Mouse (Mus musculus) kidney, adult 2 months (tissue): ENCODE measurements around the gene Gm10273. TPM values are rescaled to one million over a fixed set of nuclear protein-coding genes. Genes with fewer than 3 reads are reported as not detected.
"Not testable (repeated sequence)": the region's sequence is repeated elsewhere in the genome, so short reads cannot be mapped to it uniquely, and the experiment has no call there.

Experiments
- DNase-seq: peaks from one replicate; pipeline ENCODE4 v3.0.0; 2021
- H3K27ac ChIP-seq: fragments of 200-500 bp; 2 replicates; pipeline ENCODE4 v1.5.1; 2012; ENCODE audit warnings: low read depth, low read length, control low read depth, inconsistent platforms; ENCODE audit not compliant: insufficient read depth
- H3K27me3 ChIP-seq: fragments of 200-500 bp; replicated peaks from 2 replicates; pipeline ENCODE4 v1.6.1; 2012; ENCODE audit warnings: mild to moderate bottlenecking, moderate library complexity, low read length, inconsistent platforms; ENCODE audit not compliant: control insufficient read depth, insufficient read depth
- H3K36me3 ChIP-seq: fragments of 200-500 bp; 2 replicates; pipeline ENCODE4 v1.6.1; 2012; ENCODE audit warnings: mild to moderate bottlenecking, moderate library complexity, low read length, inconsistent platforms; ENCODE audit not compliant: control insufficient read depth, insufficient read depth
- H3K4me1 ChIP-seq: fragments of 200-500 bp; 2 replicates; pipeline ENCODE4 v1.6.1; 2011; ENCODE audit warnings: low read length; ENCODE audit not compliant: control insufficient read depth, insufficient read depth
- H3K4me3 ChIP-seq: fragments of 200-500 bp; 2 replicates; pipeline ENCODE4 v1.5.1; 2011; ENCODE audit warnings: mild to moderate bottlenecking, low read depth, low read length, control low read depth; ENCODE audit not compliant: insufficient read depth
- CTCF ChIP-seq: fragments of 200-500 bp; conservative IDR thresholded peaks from 2 replicates; pipeline ENCODE4 v1.5.1; 2011; ENCODE audit warnings: low read depth, mild to moderate bottlenecking, control low read depth, low read length, moderate library complexity, mixed read lengths; ENCODE audit not compliant: insufficient read depth, insufficient read length
- POLR2A ChIP-seq: fragments of 200-500 bp; IDR thresholded peaks from one replicate; pipeline ENCODE4 v1.6.1; 2011; ENCODE audit warnings: low read depth, low read length, control low read depth
- WGBS: fragments of 180-500 bp; shearing (Covaris S2); methylation state at CpG from one replicate; pipeline ENCODE4 v1.1.7; 2018; 5-methylcytosine and 5-hydroxymethylcytosine counted together
- polyA plus RNA-seq: library from polyadenylated mRNA; depleted of rRNA; stranded (reverse); fragments of >200 nt; gene quantifications from 2 replicates; pipeline ENCODE4 v1.2.3, GENCODE M21; 2012; rRNA removed

Gm10273 gene
- 10.3 and 15.9 TPM in 2 replicates for polyA plus RNA-seq

- not testable (repeated sequence) for H3K27ac ChIP-seq, H3K27me3 ChIP-seq, H3K4me1 ChIP-seq, H3K36me3 ChIP-seq, DNase-seq, H3K4me3 ChIP-seq
- WGBS = 96% methylated on average over 13 of the region's 25 CpGs
These were observed at the start of gene Gm10273 for GRCm38 (mm10) chr10:59395461-59395860. Gm10273 (plus strand) TSS chr10:59395632.

DNA sequence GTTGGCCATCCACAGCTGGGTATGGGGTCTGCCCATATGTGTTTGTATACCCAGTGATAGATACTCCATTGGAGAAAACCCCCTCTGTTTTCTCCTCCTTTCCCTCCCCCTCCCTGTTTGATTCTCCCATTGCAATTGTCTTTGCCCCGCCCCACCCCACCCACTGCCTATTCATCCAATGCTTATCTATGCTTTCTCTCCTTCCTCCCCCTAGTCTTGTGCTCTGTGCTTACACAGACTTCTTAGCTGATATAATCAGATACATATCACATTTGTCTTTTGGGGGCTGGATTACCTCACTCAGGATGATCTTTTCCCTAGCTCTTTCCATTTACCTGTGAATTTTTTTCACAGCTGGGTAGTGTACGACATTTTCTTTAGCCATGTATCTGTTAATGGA lies 48.9 kb upstream of the Gm10273 start:
- no peak for TF ChIP-seq CTCF
- TF ChIP-seq POLR2A = no peak
- Histone ChIP-seq H3K36me3 (peaks cover 13% of the 10 kb centered on the region), H3K4me1 (no peaks in the 10 kb centered on the region), H3K27me3 (no peaks in the 10 kb centered on the region), H3K4me3 (no peak overlapping the region), H3K27ac (no peak overlapping the region)
- DNase-seq = no peak
- WGBS = 91% methylated on average over 2 of the region's 2 CpGs

DNA sequence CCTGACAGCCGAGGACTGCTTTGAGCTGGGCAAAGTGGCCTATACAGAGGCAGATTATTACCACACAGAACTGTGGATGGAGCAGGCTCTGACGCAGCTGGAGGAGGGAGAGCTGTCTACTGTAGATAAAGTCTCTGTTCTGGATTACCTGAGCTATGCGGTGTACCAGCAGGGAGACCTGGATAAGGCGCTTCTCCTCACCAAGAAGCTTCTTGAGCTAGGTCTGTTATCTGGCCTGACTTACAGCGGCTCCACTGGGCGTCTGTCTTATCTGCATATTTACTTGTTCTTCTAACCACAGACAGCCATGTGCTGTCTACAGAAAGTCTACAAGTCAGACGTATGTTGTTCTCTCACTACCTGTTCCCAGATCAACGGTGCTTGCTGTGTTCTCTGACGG lies 47.2 kb upstream of the Gm10273 start:
- 93% methylated on average over 9 of the region's 9 CpGs for whole genome bisulfite sequencing
- no peak overlapping the region for H3K4me3 ChIP-seq
- H3K4me1 ChIP-seq = no peaks in the 10 kb centered on the region
- H3K27me3 ChIP-seq = no peaks in the 10 kb centered on the region
- H3K27ac ChIP-seq = no peak overlapping the region
- DNase-seq = no peak
- H3K36me3 ChIP-seq = peaks cover 16% of the 10 kb centered on the region
- TF ChIP-seq POLR2A (no peak), CTCF (no peak)

DNA sequence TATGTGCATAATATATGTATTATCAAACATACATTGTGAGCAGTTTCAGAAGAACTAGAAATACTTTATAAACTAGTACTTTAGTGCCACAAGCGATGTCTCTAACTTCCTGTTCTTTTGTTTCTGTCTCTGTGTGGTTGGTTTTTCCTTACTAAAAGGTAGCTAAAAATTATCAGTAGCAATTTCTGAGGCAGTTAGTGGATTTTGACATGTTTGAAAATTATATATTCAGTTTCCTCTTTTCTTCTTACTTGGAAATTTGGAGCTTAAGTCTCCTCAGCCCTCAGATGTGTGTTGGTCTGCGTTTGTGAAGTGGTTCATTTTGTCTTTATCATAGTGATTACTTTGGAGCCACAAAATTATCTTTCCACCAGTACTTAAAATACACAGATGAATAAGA lies 45.9 kb upstream of the Gm10273 start:
- Histone ChIP-seq H3K27ac (no peak overlapping the region), H3K36me3 (peaks cover 14% of the 10 kb centered on the region)
- WGBS = 95% methylated on average over 2 of the region's 2 CpGs

DNA sequence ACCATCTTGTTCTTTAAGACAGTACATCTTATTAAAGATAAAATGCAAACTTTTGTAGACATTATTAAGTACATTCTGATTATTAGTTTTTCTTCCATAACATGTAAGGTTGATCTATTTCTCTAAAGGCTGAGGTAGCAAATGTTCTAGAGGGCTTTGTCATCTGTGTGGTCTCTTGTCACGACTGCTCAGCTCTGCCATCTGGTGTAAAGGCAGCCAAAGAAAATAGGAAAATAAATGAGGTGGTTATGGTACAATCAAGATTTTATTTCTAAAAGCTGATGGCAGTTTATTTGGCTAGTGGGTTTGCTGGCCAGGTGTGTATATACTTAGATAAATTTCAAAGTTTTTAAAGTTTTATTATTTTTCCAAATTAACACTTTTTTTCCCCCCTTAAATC lies 42.4 kb upstream of the Gm10273 start:
- H3K36me3 ChIP-seq = peaks cover 16% of the 10 kb centered on the region
- H3K4me1 ChIP-seq = no peaks in the 10 kb centered on the region
- no peak for DNase-seq
- H3K27ac ChIP-seq = no peak overlapping the region
- H3K4me3 ChIP-seq = no peak overlapping the region
- no peaks in the 10 kb centered on the region for H3K27me3 ChIP-seq
- TF ChIP-seq POLR2A = no peak
- TF ChIP-seq CTCF = 0 out of 2 replicates have a peak, but pooled peaks have one; percentile 15
- WGBS = 38% methylated on average over 1 of the region's 1 CpGs

More for the DNA sequence above, 45.9 kb upstream of the Gm10273 start:
- Histone ChIP-seq H3K4me1 (no peaks in the 10 kb centered on the region), H3K27me3 (no peaks in the 10 kb centered on the region), H3K4me3 (no peak overlapping the region)
- TF ChIP-seq CTCF = no peak
- TF ChIP-seq POLR2A = no peak
- DNase-seq = no peak

- Histone ChIP-seq H3K36me3 (peaks cover 13% of the 10 kb centered on the region), H3K4me1 (no peaks in the 10 kb centered on the region), H3K27ac (no peak overlapping the region), H3K4me3 (no peak overlapping the region), H3K27me3 (no peaks in the 10 kb centered on the region)
- TF ChIP-seq POLR2A = no peak
- TF ChIP-seq CTCF = no peak
- WGBS = 82% methylated on average over 12 of the region's 12 CpGs
- no peak for DNase-seq
These were observed 41.3 kb upstream of the Gm10273 start for GRCm38 (mm10) chr10:59354120-59354519.

GRCm38 (mm10) chr10:59355020-59355419 lies 40.4 kb upstream of the Gm10273 start:
- no peak for DNase-seq
- no peak for TF ChIP-seq POLR2A
- no peak for TF ChIP-seq CTCF
- Histone ChIP-seq H3K27me3 (no peaks in the 10 kb centered on the region), H3K27ac (no peak overlapping the region), H3K4me1 (no peaks in the 10 kb centered on the region), H3K36me3 (peaks cover 13% of the 10 kb centered on the region), H3K4me3 (no peak overlapping the region)
- 74% methylated on average over 8 of the region's 8 CpGs for WGBS

DNA sequence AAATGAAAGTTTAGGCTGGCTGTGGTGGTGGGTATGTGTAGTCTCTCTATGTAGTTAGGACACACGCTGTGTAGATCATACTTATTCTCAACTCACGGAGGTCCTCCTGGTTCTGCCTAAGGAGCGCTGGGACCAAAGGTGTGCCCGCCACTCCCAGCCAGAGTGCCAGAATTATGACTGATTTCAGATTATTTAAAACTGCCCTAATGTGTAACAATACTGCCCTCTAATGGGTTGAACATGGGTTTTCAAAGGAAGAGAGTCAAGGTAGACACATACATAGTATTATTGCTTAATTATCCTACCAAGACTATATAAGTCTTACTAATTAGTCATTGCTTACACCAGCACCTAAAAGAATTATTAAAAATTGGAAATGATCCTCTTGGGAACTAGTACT lies 36.7 kb upstream of the Gm10273 start:
- Histone ChIP-seq H3K27ac (no peak overlapping the region), H3K4me1 (no peaks in the 10 kb centered on the region), H3K27me3 (no peaks in the 10 kb centered on the region), H3K4me3 (no peak overlapping the region), H3K36me3 (peaks cover 4% of the 10 kb centered on the region)
- WGBS = 72% methylated on average over 4 of the region's 4 CpGs
- peak; percentile 28 for DNase-seq
- TF ChIP-seq POLR2A = no peak
- TF ChIP-seq CTCF = peak; percentile 29; the same call in 1 of the 2 replicates
